Mouse (Mus musculus) mouse embryonic stem cell (cell line): ENCODE data around the gene Fnbp1l.

Experiments used
- in situ Hi-C, 2 experiments: fragments of 300-500 bp; cut with MboI; formaldehyde crosslinking; loops; 1 replicate in 1 of 2; 3 replicates in 1 of 2; pipeline ENCODE4 v1.14.3; 2019 to 2020; ENCODE audit warnings: low sequenced_read_pairs in 2 of 2, low pct_unique_long_range_greater_than_20kb in 1 of 2, mixed read lengths in 1 of 2; ENCODE audit not compliant: unreplicated experiment in 1 of 2

Gene Fnbp1l

DNA sequence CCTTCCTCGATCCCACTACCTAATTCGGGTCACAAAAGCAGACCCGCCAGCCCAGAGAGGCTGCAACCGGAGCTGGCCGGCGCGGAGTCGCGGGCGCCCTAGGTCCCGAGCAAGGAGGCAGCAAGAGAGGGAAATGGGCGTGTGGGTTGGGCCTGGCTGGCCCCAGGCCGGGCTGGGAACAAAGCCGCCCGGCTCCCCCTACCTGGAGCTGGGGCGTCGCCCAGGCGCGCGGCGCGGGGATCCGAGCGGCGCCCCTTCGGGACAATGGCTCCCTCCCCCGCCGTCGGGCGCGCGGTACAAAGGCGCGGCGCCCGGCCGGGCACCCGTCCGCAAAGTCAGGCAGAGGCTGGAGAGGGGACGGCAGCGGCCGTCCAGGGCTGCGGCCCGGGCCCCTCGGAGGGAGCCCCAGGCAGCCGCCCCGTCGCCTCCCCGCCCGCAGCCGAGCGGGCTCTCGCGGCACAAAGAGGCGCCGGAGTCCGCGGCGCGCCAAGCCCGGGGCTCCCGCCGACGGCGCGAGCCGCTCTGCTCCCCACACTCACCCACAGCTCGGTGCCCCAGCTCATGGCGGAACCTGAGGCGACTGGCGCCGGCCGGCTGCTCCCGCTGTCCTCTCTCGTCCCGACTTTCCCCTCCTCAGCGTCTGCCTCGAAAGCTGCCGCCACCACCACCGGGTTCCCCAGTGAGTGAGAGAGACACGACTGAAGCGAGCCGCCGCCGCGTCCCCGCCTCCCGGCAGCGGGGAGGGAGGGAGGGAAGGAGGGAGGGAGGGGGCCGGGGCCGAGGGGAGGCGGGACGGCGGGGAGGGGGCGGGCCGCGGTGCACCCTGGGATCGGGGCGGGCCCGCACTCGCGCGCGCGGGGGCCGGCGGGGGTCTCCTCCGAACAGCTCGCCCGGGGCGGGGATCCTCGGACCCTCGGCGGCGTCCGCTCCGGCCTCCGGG is at the start of gene Fnbp1l:
Gene Fnbp1l, minus strand, starts transcription at position 725 of the 940 bp plus-strand sequence.
- in situ Hi-C loops: no loop called here

DNA sequence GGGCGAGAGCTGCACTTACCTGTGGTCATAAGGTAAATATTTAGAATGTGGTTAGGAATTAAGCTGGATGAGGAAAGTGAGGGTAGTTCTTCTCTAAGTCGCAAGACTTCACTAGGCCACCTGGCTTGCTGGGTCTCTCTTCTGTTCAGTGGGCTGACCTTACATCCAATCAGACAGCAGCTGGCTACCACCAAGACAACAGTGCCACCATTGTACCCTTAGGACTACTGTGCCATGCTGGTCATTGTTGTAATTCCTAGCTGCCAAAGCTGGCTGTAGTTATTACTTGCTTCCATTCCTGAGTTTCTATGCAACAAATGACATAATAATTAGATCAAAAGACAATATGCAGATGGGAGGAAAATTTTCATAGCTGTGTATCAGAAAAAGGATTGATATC is 41.3 kb upstream of the Fnbp1l start:
- in situ Hi-C loops: no loop called here

DNA sequence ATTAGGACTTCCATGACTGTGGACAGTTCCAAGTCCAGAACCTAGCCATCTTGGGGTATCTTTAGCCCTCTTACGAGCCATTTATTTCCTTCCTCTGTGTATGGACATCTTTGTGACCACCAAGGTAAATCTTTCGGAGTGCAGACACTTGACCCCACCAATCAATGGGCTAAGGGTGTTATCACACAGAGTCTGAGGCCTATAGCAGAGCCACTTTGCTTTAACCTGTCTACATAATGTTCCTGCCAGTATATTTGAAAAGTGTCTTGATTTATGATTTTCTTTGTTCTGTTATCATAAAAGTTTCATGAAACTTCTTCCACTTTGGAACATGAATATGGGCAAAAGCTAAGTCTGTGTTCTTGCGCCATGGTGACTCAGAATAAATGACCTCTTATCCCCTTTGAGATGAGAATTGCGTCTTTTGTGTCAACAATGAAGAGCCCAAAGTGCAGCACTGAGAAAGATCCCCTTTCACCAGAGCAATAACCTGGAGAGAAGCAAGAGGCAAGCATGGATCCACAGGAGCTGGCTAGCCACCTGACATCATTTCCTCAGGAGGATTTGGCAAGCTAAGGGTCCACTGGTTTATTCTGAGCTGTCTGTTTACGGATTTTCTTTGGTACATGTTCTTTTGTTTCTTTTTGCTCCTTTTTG is 39.9 kb upstream of the Fnbp1l start:
- in situ Hi-C loops: loop anchor here in 1 of 2 experiments (10.0 kb wide), 1 partner anchor 245 kb away; no protein-coding TSS in a partner anchor

DNA sequence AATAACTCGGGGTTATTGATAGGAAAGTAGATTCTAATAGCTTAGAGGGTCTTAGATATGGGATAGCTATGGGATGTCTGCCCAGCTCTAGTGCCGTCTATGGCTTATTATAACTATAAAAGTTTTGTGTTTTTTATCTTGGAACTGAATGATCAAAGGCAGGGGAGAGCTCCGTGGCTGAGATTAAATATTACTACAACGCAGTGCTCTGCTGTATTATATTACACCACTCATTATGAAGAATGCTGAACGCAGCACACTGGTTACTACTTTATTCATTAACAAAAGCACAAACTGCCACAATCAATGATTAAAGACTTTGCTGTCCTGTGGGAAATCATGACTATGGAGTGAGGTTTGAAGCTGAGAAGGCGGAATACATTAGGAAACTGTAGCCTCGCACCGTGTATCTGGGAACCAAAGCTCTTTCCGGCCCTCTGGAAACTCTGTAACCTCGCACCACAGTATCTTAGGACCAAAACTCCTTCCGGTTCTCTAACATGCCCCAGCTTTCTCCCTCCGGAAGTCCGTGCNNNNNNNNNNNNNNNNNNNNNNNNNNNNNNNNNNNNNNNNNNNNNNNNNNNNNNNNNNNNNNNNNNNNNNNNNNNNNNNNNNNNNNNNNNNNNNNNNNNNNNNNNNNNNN is 27.8 kb upstream of the Fnbp1l start:
- in situ Hi-C loops: loop anchor here (25.0 kb wide), 2 partner anchors 335 to 760 kb away; no protein-coding TSS in a partner anchor

DNA sequence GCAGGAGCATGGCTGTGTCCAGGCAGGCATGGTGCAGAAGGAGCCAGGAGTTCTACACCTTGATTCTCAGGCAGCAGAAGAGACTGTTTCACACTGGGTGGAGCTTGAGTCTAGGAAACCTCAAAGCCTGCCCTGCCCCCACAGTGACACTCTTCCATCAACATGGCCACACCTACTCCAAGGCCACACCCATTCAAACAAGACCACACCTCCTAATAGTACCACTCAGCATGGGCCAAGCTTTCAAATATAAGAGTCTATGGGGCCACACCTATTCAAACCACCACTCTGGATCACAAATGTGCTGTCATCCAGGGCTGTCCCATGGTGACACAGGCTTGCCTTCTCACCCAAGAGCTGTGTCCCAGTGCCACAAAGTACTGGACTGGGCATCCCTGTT is 20.8 kb upstream of the Fnbp1l start:
- in situ Hi-C loops: loop anchor here (25.0 kb wide), 2 partner anchors 328 to 753 kb away; no protein-coding TSS in a partner anchor

DNA sequence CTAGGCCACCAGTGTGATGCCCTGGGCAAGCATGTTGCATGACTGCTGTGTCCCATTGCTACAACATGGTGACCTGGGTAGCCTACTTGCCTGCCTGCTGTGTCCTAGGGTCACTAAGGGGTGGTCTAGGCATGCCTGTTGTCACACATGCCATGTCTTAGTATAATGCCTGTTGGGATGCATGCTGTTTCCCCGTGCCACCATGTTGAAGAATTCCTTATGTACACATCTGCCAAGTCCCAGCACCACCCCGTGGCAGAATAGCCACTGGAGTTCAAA is 19.6 kb upstream of the Fnbp1l start:
- in situ Hi-C loops: loop anchor here (5.0 to 25.0 kb wide), 3 partner anchors 327 to 752 kb away; no protein-coding TSS in a partner anchor

- in situ Hi-C loops: loop anchor here (5.0 to 25.0 kb wide), 3 partner anchors 326 to 751 kb away; no protein-coding TSS in a partner anchor
Measured at GRCm38 (mm10) chr3:122638329-122639196, 19.0 kb upstream of the Fnbp1l start.

GRCm38 (mm10) chr3:122637280-122637679 is 17.8 kb upstream of the Fnbp1l start:
- in situ Hi-C loops: loop anchor here (5.0 to 25.0 kb wide), 3 partner anchors 325 to 750 kb away; no protein-coding TSS in a partner anchor

DNA sequence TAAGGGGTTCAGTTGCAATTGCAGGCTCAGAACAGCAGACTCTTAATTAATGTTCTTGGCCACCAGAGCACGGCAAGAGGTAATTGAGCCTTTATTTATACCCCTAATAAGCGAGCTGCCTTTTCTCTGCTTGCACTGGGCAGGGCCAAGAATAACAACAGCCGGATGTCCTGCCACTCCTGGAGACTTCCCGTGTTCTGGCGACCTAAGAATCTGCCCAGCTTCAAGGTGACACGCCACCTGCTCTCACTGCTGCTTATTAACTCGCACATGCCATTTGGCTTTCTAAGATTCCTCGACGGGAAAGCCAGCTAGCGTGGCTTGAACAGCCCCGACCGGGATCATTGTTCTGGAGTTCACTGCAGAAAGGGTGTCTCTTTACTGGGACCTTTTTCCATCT is 15.7 kb upstream of the Fnbp1l start:
- in situ Hi-C loops: loop anchor here (5.0 to 25.0 kb wide), 3 partner anchors 323 to 748 kb away; no protein-coding TSS in a partner anchor

DNA sequence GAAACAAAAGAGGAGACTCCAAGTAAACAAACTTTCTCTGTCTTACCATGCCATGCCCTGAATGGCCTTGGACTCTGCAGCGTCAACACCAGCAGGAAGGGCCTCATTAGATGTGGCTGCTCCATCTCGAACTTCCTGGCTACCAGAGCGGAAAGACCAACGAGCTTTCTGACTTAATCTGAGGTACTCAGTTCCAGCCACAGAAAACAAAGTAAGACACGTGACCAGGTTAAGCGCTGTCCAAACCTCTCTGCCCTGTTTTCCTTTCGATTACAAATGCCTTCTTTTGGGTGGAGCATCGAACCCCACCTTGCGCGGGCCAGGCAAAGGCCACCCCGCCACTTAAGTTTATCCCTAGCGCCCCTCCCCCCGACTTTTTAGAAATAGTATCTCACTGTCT is 10.1 kb upstream of the Fnbp1l start:
- in situ Hi-C loops: loop anchor here (25.0 kb wide), 2 partner anchors 317 to 742 kb away; no protein-coding TSS in a partner anchor

GRCm38 (mm10) chr3:122628956-122629355 is 9.4 kb upstream of the Fnbp1l start:
- in situ Hi-C loops: loop anchor here (25.0 kb wide), 2 partner anchors 317 to 742 kb away; no protein-coding TSS in a partner anchor

- in situ Hi-C loops: loop anchor here (25.0 kb wide), 2 partner anchors 316 to 741 kb away; no protein-coding TSS in a partner anchor
Measured at GRCm38 (mm10) chr3:122628546-122628945, 9.0 kb upstream of the Fnbp1l start.

DNA sequence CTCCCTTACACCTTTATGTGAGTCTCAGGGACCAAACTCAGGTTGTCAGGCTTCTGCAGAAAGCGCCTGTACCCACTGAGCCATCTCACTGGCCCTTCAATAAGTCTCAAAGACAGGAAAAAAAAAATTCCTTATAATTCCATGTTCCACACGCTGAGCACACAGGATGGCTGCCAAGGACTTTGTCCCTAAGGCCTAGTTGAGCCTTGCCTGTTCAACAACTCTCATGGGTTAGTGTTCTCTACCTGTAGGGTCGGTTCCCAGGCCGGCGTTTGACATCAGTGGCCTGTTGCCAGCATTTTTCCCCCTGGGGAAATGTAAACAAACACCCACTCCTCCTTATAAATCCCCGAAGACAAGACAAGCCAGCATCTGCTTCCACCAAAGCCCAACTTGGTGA is 8.3 kb upstream of the Fnbp1l start:
- in situ Hi-C loops: loop anchor here (25.0 kb wide), 2 partner anchors 316 to 741 kb away; no protein-coding TSS in a partner anchor

GRCm38 (mm10) chr3:122624591-122624990 is 5.1 kb upstream of the Fnbp1l start:
- in situ Hi-C loops: no loop called here

DNA sequence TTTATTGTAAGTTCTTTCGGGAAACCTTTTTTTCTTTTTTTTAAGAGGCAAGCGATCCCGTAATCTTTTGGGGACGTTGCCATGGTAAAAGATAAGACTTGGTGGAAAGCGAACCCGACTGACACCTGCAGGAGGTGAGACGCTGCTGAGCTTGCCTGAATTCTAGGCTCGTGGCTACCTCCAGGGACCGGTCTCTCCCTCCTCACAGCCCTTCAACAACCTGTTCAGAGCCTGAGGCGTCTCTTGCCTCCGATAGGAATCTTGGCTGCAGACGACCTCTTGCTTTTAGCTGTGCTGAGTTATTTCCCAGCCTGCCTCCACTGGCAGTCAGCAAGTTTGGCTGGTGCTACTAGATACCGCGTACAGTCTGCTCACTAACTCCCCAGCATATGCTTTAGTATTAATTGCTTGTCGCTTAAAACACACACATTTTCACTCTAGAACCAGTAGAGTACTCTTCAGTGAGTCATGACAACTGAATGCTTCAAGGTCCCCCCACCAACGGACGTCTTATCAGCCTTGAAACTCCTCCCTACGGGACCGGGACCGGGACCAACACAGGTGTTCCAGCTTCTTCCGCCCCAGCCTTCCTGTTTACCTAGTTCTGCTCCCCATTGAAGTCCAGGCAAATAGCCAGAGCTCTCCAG is 893 bp upstream of the Fnbp1l start:
- in situ Hi-C loops: no loop called here

DNA sequence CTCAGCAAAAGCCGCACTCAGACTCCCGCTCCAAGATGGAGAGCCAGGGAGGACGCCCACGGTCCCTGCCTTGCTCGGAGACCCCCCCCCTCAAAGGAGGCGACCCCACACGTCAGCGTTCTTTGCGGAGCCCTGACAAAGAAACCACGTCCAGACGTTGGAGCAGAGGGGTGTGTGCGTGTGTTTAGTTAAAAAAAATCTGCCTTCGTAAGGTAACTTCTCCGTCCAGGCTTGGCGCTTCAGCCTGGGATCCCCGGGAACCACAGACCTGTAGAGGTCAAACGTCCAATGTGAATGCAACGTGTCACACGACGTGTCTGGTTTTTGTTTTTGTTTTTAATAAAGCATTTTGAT is 393 bp upstream of the Fnbp1l start:
- in situ Hi-C loops: no loop called here

- in situ Hi-C loops: no loop called here
Measured at GRCm38 (mm10) chr3:122618402-122618801, 1.1 kb downstream of the Fnbp1l start.
